7 mouse cellular contexts compared by ENCODE assay signal in genomic region chr4:150239951-150240368, GRCm38 (mm10). TPM values are rescaled to one million over a fixed set of nuclear protein-coding genes. Genes with fewer than 3 reads are reported as not detected.
DNase-seq lines count a peak whose midpoint lies in the region; ATAC-seq lines count a peak whose summit lies in the region.

No protein-coding gene starts in this region.

- intact Hi-C loops in left cerebral cortex, postnatal 10 days (cut with DNase I): loop anchor here (10.0 kb wide), 1 partner anchor 205 kb away; no protein-coding TSS in a partner anchor

- H3K27me3 ChIP-seq in megakaryocyte, embryonic 14.5 days (replicated peaks): no peaks in the 10 kb centered on the region

- peaks cover 88% of the 10 kb centered on the region for H3K4me1 ChIP-seq in megakaryocyte, embryonic 14.5 days

- peak overlapping the region; percentile 97 for H3K4me3 ChIP-seq in megakaryocyte, embryonic 14.5 days (replicated peaks)

- H3K9me3 ChIP-seq in megakaryocyte, embryonic 14.5 days: no peaks in the 10 kb centered on the region

- DNase-seq in cerebellum, postnatal 25 days: peak; percentile 77 to 82
- DNase-seq in gastrocnemius, adult 8-10 months (ENCODE audit: low spot score in 2 of 2): peak; percentile 71 to 72
- peak; percentile 99 for DNase-seq in induced T-regulatory cell, adult 2 months (ENCODE audit: low read depth)
- DNase-seq in left cerebral cortex, postnatal 10 days (ENCODE audit: extremely low spot score in 1 of 2, low spot score in 2 of 2): peak; percentile 67 to 84
- DNase-seq in right cerebral cortex, postnatal 14 days: peak; percentile 40

- H3K36me3 ChIP-seq in megakaryocyte, embryonic 14.5 days (replicated peaks; ENCODE audit: low read length): peaks cover 64% of the 10 kb centered on the region

- ATAC-seq in activated CD4-positive, CD25-positive, alpha-beta regulatory T cell, adult 4 months: peak; percentile 50

RNA-seq across cellular contexts. Expression of gene Eno1, which starts 3.4 kb away (rescaled TPM):
- polyA plus RNA-seq in activated CD4-positive, CD25-positive, alpha-beta regulatory T cell, adult 4 months (2017; shearing (Covaris generic)): 100 to 1,000 TPM; 543 to 642 TPM
- 10 to 100 TPM; 55.0 to 77.6 (median 67.7) TPM for total RNA-seq in gastrocnemius, adult 8-10 months (2022)
- 100 to 1,000 TPM; 308 to 325 TPM for total RNA-seq in left cerebral cortex, postnatal 10 days (2021)
- 2,192 and 2,220 TPM in 2 replicates for polyA plus RNA-seq in megakaryocyte, embryonic 14.5 days (2012; ENCODE audit: insufficient read depth, low replicate concordance)

RNA-seq across cellular contexts. Expression of gene Car6, which starts 38.8 kb away (rescaled TPM):
- not detected for polyA plus RNA-seq in activated CD4-positive, CD25-positive, alpha-beta regulatory T cell, adult 4 months (2017; shearing (Covaris generic))
- not detected for total RNA-seq in gastrocnemius, adult 8-10 months (2022)
- total RNA-seq in left cerebral cortex, postnatal 10 days (2021): not detected
- polyA plus RNA-seq in megakaryocyte, embryonic 14.5 days (2012; ENCODE audit: insufficient read depth, low replicate concordance): not detected in 2 replicates

RNA-seq across cellular contexts. Expression of gene Rere, which starts 41.5 kb away (rescaled TPM):
- polyA plus RNA-seq in activated CD4-positive, CD25-positive, alpha-beta regulatory T cell, adult 4 months (2017; shearing (Covaris generic)): 10 to 100 TPM; 19.0 to 19.5 TPM
- 10 to 100 TPM; 53.7 to 93.1 (median 66.0) TPM for total RNA-seq in gastrocnemius, adult 8-10 months (2022)
- 10 to 100 TPM; 85.3 to 88.9 TPM for total RNA-seq in left cerebral cortex, postnatal 10 days (2021)
- polyA plus RNA-seq in megakaryocyte, embryonic 14.5 days (2012; ENCODE audit: insufficient read depth, low replicate concordance): 39.0 and 101 TPM in 2 replicates

Comparison
In these comparisons a context has a peak if more than half of its experiments do, and no peak if none do; other contexts are left out.
1. Peak in every context shown above with its lines: DNase-seq, ATAC-seq and H3K4me3 ChIP-seq.
2. DNase-seq: peak in every context shown above with its lines; median percentile 99 in induced T-regulatory cell, adult 2 months; 80 in cerebellum, postnatal 25 days; 76 in left cerebral cortex, postnatal 10 days; 72 in gastrocnemius, adult 8-10 months; 40 in right cerebral cortex, postnatal 14 days.